Mouse (Mus musculus) frontal cortex, postnatal 36 days (tissue): ENCODE results near the gene Lypd8.
A peak's percentile ranks its signal among the peaks of the same experiment; 100 is the strongest.

Experiments
- DNase-seq, 2 experiments: peaks; one replicate each; pipeline ENCODE4 v3.0.0; 2022; ENCODE audit warnings: low spot score in 2 of 2

Lypd8 gene

GRCm38 (mm10) chr11:58399985-58400645, 21.3 kb downstream of the Lypd8 start:
- no peak for DNase-seq

DNA sequence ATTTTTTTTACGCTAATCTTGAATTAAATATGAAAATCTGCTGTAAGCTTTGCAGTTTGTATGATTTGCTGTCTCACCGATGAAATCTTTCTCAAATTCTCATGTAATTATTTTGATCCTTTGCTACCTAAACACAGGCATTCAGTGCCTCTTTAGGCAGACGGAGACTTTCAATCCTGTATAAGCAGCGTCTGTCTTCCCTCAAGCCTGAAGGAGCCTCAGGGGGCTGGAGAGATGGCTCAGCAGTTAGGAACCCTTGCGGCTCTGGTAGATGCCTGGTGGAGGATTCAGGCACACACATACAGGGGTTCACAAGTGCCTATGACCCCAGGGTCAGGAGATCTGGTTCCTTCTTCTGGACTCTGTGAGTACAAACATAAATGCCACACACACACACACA, 21.8 kb downstream of the Lypd8 start:
- no peak for DNase-seq

DNA sequence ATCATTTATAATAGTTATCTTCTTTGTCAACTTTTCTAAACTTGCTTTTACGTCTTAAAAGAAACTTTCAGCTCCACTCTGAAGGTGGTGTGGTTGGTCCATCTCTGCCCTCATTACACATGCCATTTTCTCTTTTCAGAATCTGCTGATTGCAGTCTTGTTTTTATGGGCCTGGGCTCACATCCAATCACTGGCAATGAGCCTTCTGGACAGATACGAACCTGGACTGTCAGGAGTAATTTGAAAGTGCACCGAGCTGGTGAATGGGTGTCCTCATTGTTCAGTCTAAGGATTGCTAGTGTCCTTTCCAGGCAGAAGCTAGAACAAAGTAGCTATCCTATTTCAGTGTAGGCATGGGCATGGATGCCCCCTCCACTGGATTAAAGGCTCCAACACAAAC, 29.2 kb downstream of the Lypd8 start:
- no peak for DNase-seq

GRCm38 (mm10) chr11:58418336-58418735, 39.5 kb downstream of the Lypd8 start:
- peak in 1 of 2 experiments; percentile 6 for DNase-seq

- DNase-seq, result no peak
Observed at GRCm38 (mm10) chr11:58420815-58421214, 42.0 kb downstream of the Lypd8 start, which contains the start of gene 1810065E05Rik. Gene 1810065E05Rik (plus strand): TSS chr11:58421111.

GRCm38 (mm10) chr11:58432259-58432658, 53.4 kb downstream of the Lypd8 start, which contains the start of gene Gm12253:
Gene Gm12253 (plus strand): TSS chr11:58432559.
- DNase-seq, result no peak

DNA sequence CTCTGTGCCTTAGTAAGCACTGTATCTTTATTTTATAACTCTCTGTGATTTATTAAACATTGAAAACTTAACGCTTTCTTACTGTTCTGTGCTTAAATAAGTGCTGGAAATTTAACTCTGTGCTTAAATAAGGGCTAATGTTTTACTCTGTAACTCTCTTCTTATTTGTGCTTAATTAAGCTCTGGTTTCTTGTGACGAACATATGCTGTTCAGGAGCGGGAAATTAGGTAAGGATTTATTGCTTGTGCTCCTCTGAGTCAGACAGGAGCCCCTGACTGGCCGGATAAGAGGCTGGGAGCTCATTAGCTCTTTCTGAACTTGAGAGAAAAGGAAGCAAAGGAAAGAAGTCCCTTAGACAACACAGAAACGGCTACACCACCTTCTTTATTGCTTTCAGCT, 59.0 kb downstream of the Lypd8 start:
- DNase-seq, result no peak
